Mouse (Mus musculus) monocyte, adult 2 months (primary cell): ENCODE data around the gene Gm3409.
"Not testable (repeated sequence)": the region's sequence is repeated elsewhere in the genome, so short reads cannot be mapped to it uniquely, and the experiment has no call there.

Source experiments
- DNase-seq, 2 experiments: peaks; one replicate each; pipeline ENCODE4 v3.0.0; 2022; ENCODE audit warnings: low spot score in 2 of 2, low read depth in 1 of 2

Gm3409 gene

GRCm38 (mm10) chr5:146537347-146537746 is at the start of gene Gm3409:
Gene Gm3409 (plus strand): TSS chr5:146537647.
- not testable (repeated sequence) for DNase-seq

- not testable (repeated sequence) for DNase-seq
Observed at GRCm38 (mm10) chr5:146488959-146489358, 48.5 kb upstream of the Gm3409 start.

GRCm38 (mm10) chr5:146491063-146491462 is 46.4 kb upstream of the Gm3409 start, which contains the start of gene Gm6370:
Gene Gm6370 (plus strand): TSS chr5:146491363.
- not testable (repeated sequence) for DNase-seq

GRCm38 (mm10) chr5:146502099-146502498 is 35.3 kb upstream of the Gm3409 start, which contains the start of gene 4930449I24Rik:
Gene 4930449I24Rik (plus strand): TSS chr5:146502399.
- not testable (repeated sequence) for DNase-seq

- DNase-seq, result not testable (repeated sequence)
Observed at GRCm38 (mm10) chr5:146513823-146514222, 23.6 kb upstream of the Gm3409 start, which contains the start of gene Gm3402. Gene Gm3402 (plus strand): TSS chr5:146514123.

GRCm38 (mm10) chr5:146525501-146525900 is 11.9 kb upstream of the Gm3409 start, which contains the start of gene Gm3404:
Gene Gm3404 (plus strand): TSS chr5:146525801.
- not testable (repeated sequence) for DNase-seq

- DNase-seq, result not testable (repeated sequence)
Observed at GRCm38 (mm10) chr5:146555836-146556235, 18.4 kb downstream of the Gm3409 start, which contains the start of gene Gm3415. Gene Gm3415 (plus strand): TSS chr5:146556136.

- no peak for DNase-seq
Observed at GRCm38 (mm10) chr5:146564259-146564658, 26.8 kb downstream of the Gm3409 start.

GRCm38 (mm10) chr5:146567054-146567453 is 29.6 kb downstream of the Gm3409 start:
- DNase-seq, result no peak

GRCm38 (mm10) chr5:146570179-146570578 is 32.7 kb downstream of the Gm3409 start:
- DNase-seq, result not testable (repeated sequence)

GRCm38 (mm10) chr5:146571830-146572734 is 34.6 kb downstream of the Gm3409 start:
- not testable (repeated sequence) for DNase-seq

GRCm38 (mm10) chr5:146572735-146573042 is 35.2 kb downstream of the Gm3409 start:
- DNase-seq, result not testable (repeated sequence)

GRCm38 (mm10) chr5:146576668-146577067 is 39.2 kb downstream of the Gm3409 start:
- no peak for DNase-seq

- DNase-seq, result no peak
Observed at GRCm38 (mm10) chr5:146584156-146584477, 46.7 kb downstream of the Gm3409 start.

- DNase-seq, result no peak
Observed at GRCm38 (mm10) chr5:146584478-146585306, 47.2 kb downstream of the Gm3409 start, which contains the start of gene Gpr12. Gene Gpr12 (minus strand): TSS chr5:146585239.

GRCm38 (mm10) chr5:146585307-146585651 is 47.8 kb downstream of the Gm3409 start:
- no peak for DNase-seq

- DNase-seq, result no peak
Observed at GRCm38 (mm10) chr5:146586357-146587070, 49.1 kb downstream of the Gm3409 start.
